Mouse (Mus musculus): Measurements from ENCODE around the gene Fpr-rs6.

Fpr-rs6 gene

GRCm38 (mm10) chr17:20182997-20183396, at the start of gene Fpr-rs6:
TSS of gene Fpr-rs6 (minus strand) at chr17:20183097.
- no peak for DNase-seq (ENCODE audit: low read depth, low spot score)
